Mouse (Mus musculus) c-Kit-negative CD71-positive TER-119-positive erythroid progenitor cells, embryonic 14.5 days (primary cell): Measurements from ENCODE around the gene Gm49661.

Experiments used
- DNase-seq: peaks from one replicate; pipeline ENCODE4 v3.0.0-alpha.2; 2013; ENCODE audit warnings: low read depth, low spot score

Gm49661 gene

GRCm38 (mm10) chr8:84967532-84968304, 1.5 kb downstream of the Gm49661 start:
- peak; percentile 45 for DNase-seq

DNA sequence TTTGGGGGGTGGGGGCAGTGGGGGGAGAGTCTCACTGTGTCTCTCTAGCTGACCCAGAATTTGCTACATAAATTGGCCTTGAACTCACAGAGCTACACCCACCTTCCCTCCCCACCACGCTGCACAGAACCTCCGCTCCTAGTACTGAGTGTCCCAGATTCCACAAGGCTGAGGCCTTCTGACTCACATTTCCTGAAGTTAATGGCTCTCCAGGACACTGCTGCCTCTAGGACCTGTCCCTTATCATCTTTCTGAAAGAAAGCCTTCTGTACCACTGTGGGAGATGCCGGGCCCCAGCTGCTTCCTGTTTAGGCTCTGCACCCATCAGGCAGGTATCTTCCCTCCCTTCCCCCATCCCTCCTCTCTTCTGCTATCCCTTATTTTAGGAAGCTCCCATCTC, 2.6 kb downstream of the Gm49661 start:
- DNase-seq: no peak

- peak; percentile 93 for DNase-seq
Observed at GRCm38 (mm10) chr8:84965731-84966291, 3.4 kb downstream of the Gm49661 start.

- DNase-seq: no peak
Observed at GRCm38 (mm10) chr8:84963952-84964351, 5.3 kb downstream of the Gm49661 start.

- DNase-seq: no peak
Observed at GRCm38 (mm10) chr8:84959811-84960210, 9.4 kb downstream of the Gm49661 start.

- peak; percentile 73 for DNase-seq
Observed at GRCm38 (mm10) chr8:84956768-84957167, 12.5 kb downstream of the Gm49661 start.

DNA sequence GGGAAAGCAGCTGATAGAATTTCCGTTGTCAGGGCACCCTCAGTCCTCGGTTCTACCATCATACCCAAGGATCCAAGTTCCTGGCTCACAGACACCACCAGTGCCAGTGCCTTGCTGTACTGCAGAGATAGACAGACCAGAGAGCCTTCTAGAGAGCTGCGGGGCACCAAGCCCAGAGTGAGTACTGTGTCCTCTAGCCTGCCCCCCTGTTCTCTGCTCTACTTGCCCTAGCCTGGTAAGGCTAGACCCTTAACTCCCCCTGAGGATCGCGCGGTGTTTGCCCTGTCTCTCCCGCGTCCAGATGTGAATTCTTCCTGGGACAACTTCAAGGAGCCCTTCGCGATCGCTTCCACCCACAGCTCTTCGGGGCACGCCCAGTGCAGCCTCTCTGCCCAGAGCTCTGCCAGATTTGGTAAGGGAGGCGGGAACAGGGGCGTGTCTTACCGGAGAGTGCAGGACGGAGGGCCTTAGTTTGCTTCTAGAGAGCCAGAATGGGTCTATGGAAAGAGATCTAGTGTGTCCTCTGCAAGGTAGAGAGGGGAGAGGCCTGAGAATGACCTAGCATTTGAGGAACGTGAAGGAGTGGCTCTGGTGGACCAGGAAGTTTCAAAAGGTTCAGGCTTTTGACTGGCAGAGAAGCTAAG, 16.5 kb downstream of the Gm49661 start:
- no peak for DNase-seq

DNA sequence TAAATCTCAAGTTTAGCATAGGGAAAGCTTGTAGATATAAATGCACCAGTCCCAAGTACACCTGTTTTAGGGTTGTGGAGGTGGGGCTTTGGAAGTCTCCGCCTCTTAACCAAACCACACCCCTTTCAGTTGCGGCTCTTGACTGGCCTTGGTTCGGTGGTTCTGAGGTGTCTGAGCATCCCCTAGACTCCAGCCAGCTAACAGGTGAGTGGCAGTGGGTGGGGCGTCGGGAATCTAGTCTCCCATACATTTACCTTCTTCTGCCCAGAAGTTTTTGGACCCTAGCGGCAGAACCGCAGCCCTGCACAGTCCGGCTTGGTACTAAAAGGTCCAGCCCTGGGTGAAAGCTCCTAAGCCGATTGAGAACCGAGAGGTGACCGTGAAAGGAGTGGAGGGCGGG, 19.5 kb downstream of the Gm49661 start:
- no peak for DNase-seq

- no peak for DNase-seq
Observed at GRCm38 (mm10) chr8:84947241-84947545, 22.0 kb downstream of the Gm49661 start.

DNA sequence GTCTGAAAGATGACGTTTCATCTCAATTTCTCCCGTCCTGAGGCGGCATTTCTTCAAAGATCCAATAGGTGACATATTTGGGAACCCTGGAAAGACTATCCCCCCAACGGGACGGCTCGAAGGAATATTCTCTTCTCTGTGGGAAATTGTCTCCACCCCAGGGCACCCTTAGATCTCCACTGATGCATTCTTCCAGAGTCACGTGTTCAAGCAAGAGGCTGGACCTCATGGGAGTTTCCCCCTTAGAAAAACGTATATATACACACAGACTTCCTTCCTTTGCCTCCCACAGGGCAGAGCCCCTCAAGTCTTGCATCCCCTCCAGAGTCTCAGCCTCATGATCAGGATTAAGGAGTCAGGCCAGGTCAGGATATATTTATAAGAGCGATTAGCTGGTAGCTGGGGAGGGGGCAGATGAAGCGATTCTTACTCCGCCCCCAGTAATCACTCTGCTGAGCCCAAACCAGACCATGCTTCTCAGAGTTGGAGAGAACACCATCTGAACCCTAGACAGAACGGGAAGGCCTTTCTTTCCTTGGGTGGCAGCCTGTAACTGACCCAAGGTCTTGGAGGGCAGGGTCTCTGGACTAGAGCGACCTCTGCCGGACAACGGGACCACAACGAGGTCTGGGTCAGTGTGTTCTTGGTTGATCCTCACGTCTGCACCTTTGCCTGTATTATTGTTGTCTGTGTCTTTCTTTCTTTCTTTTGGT, 22.5 kb downstream of the Gm49661 start, which contains the start of gene Rtbdn:
TSS of gene Rtbdn (plus strand) at position 464 of the 713 bp plus-strand sequence.
- no peak for DNase-seq

DNA sequence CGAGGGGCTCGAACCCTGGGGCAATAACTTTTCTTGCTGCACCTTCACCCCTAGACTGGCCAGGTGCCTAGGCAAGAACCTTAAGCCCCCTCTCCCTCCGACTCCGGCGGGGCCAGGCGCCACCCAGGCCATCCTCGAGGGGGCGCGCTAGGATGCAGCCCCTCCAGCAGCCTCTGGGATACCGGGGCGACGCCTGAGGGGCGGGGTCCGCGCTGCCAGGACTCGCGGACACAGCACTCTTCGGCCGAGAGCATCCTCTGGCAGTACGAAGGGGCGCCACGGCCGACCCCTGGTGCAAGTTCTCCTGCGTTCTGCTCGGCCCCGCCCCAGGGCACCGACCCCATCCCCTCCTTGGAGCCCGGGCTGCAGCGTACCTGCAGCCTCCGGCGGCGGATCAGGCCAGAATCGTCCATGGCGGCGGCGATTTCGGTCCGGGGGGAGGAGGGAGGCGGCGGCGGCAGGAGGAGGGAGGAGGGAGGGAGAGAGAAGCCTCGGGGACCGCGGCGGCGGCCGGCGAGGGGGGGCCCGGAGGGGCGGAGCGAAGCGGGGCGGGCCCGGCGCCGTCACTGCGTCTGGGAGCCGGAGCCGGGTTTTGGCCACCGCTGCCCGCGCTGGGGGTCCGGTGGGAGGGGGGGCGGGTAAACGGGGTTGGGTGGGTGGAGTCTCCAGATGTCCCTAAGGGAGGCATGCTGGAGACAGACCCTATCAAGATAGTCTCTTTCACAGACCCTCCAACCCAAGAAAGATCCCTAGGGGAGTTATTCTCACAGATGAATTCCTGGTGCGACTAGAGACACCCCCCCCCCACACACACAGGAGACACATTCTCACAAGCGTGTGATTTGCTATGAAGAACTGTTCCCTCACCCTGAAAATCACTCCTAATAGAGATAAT, 23.4 kb downstream of the Gm49661 start:
- no peak for DNase-seq

GRCm38 (mm10) chr8:84945235-84945632, 24.0 kb downstream of the Gm49661 start:
- DNase-seq: no peak

DNA sequence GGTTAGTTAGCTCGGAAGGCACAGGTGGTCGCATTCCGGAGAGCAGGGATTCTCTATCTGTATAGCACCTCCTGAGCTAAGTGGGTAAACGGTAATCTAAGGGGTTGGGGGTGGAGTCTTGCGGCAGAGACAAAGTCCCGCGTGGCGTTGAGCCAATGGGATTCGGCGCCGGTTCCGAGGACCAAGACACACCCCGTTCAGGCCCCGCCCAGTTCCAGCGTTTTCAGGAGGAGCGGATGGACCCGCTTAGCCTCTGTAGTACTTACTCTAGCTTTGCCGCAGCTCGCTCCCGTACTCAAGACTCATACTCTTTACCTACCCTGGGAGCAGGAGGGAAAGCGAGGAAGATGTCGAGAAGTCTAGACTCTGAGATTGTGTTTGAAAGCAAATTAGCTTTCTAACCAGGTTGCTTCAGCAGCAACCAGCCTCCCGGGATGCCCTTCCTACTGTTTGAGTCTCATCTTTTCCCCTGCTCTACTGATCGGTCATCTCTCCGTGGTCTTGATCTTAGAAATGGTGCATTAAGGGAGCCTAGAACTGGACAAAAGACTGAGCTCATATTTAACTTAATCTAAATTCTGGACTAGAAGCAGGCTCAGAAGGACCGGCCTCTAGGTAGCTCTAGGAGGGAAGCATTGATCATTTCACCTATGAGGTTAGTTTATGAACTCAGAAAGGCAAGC, 24.6 kb downstream of the Gm49661 start:
- peak; percentile 65 for DNase-seq

GRCm38 (mm10) chr8:84943699-84944098, 25.5 kb downstream of the Gm49661 start:
- DNase-seq: no peak

DNA sequence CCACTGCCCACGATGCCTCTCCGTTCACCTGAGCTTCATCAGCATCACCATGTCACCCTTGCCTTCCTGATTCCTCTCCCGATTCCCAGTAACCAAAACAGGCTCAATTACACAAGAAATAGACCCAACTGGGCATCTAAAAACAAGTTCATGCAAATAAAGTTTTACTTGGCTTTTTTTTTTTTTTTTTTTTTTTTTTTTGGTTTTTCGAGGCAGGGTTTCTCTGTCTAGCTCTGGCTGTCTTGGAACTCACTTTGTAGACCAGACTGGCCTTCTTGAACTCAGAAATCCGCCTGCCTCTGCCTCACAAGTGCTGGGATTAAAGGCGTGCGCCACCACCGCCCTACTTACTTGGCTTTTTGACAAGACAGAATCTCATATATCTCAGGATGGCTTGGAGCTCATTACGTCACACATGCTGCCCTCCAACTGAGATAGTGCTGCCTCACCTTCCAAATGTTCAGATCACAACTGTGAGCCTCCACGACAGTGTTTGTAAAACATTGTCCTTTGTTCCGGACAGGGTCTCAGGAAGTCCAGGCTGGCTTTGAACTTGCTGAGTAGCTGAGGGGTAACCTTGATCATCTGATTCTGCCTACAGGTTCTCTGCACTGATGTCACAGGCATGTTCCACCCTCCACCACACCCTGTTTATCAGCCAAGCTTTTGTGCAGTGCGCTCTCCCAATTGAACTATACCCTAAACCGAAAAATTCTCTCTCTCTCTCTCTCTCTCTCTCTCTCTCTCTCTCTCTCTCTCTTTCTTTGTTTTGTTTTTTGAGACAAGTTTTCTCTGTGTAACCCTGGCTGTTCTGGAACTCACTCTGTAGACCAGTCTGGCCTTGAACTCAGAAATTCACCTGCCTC, 31.4 kb downstream of the Gm49661 start:
- DNase-seq: no peak

DNA sequence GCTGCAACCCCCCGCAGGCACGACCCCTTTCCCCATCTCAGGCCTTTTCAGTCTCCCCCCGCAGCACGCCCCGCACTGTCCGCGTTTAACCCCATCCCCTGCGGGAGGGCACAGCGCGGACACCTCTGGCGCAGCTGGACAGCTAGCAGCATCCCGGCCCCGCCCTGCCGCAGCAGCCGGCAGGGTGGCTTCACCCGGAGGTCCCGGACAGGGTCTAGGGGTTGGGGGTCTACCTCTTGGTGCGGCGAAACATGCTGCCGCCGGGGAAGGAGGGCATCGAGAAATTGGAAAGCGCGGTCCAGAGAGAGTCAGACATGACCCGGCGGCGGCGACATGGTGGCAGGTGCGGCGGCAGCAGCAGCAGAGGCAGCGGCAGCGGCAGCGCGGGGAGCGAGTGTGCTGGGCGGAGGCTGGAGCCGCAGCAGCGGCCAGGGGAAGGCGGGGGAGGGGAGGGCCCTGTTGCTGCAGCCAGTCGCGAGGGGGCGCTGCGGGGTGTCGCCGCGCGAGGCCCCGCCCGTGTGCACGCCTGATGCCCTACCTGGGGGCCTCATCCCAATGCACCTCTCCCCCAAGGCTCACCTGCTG, 32.2 kb downstream of the Gm49661 start, which contains the start of gene Mast1:
TSS of gene Mast1 (minus strand) at position 398 of the 585 bp plus-strand sequence.
- DNase-seq: no peak

DNA sequence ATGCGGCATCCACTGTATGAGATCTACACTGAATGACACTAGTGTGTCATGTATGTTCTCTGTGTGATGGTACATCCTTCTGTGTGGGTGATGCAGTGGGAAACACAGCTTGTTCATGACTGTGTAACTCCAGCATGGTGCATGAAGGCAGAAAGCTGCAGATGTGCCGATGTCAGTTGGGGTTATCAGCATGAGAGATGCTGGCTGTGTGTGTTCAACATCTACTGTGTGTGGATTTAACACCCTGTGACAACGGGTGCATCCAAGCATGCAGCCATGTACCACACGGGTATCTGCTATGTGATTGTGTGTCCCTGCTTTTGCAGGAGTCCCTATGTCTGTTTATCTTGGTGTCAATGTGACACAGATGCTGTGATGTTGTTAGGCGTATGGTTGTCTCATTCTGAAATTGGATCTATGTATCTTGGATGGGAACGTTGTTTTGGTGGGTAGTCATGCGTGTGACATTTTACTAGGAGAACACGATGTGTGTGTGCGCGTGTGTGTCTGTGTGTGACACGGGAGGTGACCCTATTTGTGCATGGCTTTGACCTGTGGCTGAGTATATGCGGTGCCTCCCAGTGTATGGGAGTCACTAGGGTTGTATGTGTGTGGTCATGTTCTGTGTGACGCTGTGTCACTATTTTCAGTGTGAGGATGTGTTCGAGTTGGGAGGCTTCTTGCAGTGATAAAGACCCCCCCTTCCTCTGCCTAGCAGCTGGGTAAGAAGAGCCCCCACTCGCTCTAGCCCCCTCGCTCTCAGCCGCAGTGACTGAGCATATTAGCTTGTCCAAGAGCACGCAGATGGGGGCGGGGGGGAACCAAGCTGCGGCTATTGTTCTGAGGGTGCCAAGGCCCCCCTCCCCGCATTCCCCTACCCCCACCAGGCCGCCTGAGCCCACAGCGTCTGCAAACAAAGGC, 32.9 kb downstream of the Gm49661 start:
- DNase-seq: no peak

- no peak for DNase-seq
Observed at GRCm38 (mm10) chr8:84935489-84935888, 33.7 kb downstream of the Gm49661 start.
